Mouse (Mus musculus): Measurements from ENCODE around the gene Usp18.

Gene Usp18

DNA sequence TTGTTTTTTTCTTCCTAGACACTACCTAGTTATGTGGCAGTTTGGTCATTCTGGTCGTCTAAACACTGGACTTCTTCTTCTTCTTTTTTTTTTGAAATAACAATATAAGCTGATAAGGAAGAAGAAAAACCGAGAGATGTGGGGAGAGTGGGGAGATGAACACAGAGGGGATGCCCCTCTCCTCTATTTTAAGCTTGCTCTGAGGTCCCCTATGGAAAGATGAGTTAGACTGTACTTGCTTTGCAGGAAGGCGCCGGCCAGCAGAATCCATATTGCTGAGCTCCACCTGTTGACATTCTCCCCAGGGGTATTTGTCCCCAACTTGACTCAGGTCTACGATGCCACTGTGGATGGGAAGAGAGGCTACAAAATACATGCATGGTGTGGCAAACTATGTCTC, 21.6 kb upstream of the Usp18 start:
- intact Hi-C loops (cut with DNase I) = no loop called here

DNA sequence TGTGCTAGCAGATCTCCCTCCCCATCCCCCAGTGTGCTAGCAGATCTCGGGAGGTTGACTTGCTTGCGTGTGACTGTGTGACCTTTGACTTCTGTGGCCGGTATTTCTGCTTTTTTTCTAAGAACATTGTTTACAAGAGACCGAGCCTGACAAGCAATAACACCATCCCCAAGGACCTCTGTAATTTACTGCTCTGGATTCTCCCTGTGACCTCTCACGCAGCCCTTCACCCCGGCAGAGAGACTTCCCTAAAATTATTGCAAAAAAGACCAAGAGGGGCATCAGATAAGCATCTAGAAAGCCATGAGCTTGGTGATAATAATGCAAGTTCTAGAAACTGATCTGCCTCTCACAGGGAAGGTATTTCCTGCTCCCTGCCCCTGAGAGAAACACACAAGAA, 20.7 kb upstream of the Usp18 start:
- intact Hi-C loops (cut with DNase I) = no loop called here

DNA sequence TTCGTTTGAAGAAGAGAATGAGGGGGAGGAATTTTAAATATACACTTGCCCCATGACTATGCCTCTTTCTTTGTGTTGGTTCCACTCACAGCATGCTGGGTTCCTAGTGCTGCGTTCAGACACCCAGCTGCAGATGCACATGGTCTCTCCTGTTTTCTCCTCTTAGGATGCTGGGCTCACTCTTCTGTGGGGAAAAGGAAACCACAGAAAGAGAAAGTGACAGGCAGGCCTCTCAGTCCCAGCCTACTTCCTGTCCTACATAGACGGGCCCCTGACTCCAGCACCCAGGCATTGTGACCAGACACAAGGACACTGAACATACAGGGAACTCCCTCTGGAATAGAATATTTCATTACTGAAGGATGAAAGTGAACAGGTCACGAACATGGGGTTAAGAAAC, 19.7 kb upstream of the Usp18 start:
- intact Hi-C loops (cut with DNase I) = no loop called here

DNA sequence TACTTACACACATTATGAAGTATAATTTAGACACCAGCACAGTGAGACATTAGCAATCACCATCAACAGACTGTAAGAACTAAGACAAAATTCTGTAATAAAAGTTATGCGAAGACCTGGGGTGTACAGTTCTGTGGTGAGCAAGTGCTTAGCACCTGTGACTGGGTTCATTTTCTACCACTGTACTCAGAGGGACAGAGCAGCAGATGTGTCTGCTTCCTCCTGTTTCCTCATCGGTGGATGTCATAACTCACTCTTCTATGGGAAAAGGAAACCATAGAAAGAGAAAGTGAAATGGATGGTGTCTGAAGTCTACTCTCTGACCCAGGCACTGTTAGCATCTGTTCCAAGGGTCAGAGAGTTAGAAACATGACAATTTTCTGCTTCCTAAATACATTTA, 19.0 kb upstream of the Usp18 start:
- intact Hi-C loops (cut with DNase I) = no loop called here

DNA sequence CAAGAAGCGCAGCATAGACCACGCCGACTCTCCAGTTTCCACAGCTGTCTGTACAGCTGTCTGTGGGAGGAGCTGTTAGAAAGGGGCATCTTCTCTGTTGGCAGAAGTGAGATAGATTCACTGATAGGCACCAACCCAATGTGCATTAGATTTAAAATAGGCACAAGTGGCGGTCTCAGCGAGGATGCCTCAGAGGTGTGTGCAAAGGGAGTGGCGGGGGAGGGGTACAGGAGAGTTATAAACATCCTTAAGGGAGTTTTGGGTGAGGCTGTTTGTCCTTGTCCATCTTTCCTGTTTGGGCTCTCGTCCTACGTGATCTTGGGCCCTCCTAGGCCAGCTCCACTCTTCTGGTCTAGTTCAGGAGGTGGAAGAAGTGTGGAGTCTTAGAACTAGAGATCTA, 17.3 kb upstream of the Usp18 start:
- intact Hi-C loops (cut with DNase I) = no loop called here

DNA sequence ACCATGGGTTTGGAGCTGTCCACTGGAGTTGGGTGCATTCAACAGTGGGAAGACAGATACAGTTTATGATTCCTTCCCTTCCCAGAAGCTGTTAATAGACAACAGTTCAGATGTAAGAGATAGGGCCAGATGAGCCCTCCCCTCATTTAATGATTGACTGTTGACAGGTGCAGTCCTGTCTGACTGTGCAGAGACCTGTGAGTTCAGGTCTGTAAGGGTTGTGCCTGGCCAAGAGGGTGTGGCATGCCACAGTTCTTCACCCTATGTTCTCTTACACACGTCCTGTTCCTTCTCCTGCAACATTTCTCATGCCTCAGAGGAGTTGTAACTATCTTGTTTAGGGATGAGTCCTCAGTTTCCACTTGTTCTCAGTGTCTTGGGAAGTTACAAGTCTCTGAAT, 13.1 kb upstream of the Usp18 start:
- intact Hi-C loops (cut with DNase I) = no loop called here

DNA sequence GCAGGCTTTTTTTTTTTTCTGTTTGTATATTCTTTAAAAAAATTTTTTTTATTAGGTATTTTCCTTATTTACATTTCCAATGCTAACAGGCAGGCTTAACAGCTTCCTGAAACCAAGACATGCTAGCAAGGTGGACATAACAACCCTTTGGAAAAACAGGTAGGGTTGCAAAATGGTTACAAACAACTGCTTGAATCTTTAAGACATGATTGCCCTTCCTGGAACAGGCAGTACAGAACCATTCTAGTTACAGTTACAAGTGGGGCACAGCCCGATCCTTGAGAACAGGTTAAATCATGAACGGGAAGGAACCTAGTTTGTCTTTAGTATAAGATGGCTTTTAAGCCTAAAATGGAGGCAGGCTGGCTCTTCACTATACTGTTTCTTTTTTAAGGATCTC, 9.3 kb upstream of the Usp18 start:
- intact Hi-C loops (cut with DNase I) = no loop called here

DNA sequence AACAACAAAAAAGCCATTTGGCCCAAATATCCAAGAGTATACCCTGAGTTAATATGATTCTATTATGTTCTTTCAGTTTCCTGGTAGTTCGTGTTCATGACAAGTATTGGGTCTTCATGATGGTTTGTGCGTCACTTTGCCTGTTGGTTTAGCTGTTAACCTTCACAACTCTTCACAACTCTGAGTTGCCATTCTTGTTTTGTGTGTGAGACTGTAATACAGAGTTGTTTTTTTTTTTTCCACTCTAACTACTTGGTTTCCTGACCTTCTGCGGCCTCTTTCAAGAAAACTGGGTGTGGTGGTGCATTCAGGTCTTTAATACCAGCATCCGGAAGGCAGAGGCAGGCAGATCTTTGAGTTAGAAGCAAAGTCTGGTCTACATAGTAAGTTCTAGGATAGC, 7.5 kb upstream of the Usp18 start:
- intact Hi-C loops (cut with DNase I) = no loop called here

DNA sequence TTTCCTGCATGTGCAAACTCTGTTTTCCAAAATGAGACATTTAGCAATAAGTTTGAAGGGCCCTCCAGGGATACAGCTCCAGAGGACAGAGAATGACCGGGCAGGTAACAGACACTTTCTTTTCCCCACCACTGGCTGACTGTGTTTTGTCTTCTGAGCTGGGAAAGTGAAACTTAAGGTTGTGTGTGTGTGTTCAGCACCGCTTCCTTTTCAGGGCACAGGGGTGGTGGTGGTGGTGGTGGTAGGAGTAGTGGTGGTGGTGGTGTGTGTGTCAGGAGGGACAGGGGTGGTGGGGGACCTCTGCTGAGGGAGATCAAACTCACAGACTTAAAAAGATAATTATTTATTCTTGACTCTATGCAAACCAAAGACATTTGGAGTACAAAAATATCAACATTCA, 3.9 kb upstream of the Usp18 start:
- intact Hi-C loops (cut with DNase I) = no loop called here

DNA sequence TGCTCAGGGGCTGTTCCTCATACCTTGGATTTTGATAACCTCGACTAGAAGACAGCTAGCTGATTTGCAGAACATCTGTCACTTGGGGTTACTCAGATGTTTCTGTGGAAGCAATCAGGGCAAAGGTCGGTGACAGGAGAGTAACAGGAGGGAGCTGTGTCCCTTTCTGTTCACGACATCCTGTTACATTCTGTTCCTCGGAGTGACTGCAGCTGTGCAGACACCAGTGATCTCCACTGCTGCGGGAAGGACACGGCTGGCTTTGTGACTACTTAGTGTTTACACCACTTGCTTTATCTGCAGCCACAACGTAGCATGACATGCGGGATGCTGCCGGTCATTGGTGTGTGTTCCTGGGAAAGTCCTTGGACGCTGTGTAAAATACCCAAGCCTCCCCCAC, 2.5 kb upstream of the Usp18 start:
- intact Hi-C loops (cut with DNase I) = no loop called here

DNA sequence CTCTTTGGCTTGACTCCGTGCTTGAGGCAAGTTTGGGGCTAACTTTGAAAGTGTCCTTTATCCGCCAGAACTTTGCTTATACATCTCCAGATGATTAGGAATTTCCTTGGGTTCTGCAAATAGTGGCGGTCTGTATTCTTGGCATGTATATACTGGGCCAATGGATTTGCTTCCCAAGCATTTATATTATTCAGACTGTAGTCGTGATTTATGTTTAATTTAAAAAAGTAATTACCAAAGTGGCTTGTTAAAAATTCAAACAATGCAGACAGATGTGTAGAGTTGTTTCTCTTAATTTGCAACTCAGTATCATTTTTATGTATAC, 293 bp downstream of the Usp18 start:
- intact Hi-C loops (cut with DNase I) = no loop called here

DNA sequence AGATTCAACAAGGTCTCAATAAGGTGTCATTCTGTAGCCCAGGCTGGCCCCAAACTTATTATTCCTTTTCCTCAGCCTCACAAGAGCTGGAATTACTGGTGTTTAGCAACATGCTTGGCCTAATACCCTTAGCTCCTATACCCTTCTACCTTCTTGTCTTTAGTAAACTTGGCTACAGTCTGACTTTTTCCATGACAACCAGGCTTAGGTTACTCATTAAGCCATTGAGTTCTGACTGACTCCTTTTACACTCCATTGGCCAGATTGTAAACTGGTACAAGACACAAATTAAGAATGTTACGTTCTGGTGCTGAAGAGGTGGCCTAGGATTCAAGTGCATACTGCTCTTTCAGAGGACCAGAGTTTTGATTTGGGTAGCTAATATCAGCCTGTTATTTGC, 4.7 kb downstream of the Usp18 start:
- intact Hi-C loops (cut with DNase I) = loop anchor here (5.0 kb wide), 1 partner anchor 58 kb away; no protein-coding TSS in a partner anchor

DNA sequence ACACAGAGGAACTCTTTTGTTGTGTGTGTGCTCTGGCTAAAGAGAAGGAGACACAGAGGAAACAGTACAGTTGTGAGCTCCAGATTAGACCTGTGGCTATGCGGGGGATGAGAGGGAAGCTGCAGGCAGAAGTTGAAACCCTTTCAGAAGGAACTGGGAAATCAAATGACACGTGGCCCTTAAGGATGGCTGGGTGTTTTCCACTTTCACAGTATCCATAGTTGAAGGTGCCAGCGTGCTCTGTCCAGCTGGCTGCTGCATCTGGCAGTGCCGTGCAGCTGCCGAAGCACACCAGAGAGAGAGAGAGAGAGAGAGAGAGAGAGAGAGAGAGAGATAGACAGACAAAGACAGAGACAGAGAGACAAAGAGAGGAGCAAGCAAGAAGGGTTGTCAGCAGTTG, 5.5 kb downstream of the Usp18 start:
- intact Hi-C loops (cut with DNase I) = loop anchor here (5.0 kb wide), 1 partner anchor 59 kb away; no protein-coding TSS in a partner anchor

DNA sequence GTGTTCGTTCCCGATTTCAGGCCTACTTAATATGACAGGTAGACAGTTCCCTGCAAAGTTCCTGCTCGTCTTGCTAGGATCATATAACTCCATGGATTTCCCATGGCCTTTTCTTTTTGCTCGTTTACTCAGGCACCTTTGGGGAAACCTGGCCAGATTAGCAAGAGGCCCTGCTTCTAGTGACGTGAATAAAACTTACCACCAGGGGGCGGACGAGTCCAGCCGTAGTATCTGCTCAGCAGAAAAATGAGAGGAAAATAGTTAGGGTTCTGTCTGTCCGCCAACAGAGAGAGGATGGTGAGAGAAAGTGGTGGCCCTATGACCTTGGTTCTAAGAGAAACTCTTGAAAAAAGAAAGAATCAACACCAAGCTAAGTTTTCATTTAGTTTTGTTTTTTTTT, 14.8 kb downstream of the Usp18 start:
- intact Hi-C loops (cut with DNase I) = loop anchor here (5.0 kb wide), 1 partner anchor 73 kb away; no protein-coding TSS in a partner anchor

DNA sequence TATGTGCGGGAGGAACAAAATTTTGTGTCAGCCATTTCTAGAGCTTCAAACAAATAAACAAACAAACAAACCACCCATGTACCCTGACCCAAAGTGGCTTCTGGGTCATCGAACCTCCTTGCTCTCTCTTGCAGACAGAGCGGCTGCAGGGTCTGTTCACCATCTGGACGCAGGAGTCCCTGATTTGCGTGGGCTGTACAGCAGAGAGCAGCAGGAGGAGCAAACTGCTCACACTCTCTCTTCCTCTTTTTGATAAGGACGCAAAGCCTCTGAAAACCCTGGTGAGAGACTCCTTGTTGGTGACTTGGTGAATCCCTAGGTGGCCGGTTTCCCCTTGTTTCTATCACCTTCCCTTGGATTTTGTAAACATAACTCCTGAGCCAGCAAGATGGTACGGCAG, 15.5 kb downstream of the Usp18 start:
- intact Hi-C loops (cut with DNase I) = loop anchor here (5.0 kb wide), 1 partner anchor 74 kb away; no protein-coding TSS in a partner anchor

DNA sequence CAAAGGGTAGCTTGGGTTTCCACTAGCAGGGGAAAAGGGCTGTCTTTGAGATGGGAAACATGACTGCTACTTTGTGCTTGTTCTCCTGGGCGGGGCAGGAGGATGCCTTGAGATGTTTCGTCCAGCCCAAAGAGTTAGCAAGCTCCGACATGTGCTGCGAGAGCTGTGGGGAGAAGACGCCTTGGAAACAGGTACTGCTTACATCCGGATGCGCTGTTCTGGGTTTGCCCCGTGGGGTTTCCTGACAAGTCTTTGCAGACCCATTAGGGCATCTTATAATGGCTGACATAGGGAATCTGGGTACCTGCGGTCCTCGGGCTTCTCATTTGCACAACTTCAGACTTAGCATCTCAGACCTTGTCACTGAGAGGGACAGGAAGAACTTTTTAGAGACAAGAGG, 16.3 kb downstream of the Usp18 start:
- intact Hi-C loops (cut with DNase I) = loop anchor here (5.0 kb wide), 1 partner anchor 75 kb away; no protein-coding TSS in a partner anchor

DNA sequence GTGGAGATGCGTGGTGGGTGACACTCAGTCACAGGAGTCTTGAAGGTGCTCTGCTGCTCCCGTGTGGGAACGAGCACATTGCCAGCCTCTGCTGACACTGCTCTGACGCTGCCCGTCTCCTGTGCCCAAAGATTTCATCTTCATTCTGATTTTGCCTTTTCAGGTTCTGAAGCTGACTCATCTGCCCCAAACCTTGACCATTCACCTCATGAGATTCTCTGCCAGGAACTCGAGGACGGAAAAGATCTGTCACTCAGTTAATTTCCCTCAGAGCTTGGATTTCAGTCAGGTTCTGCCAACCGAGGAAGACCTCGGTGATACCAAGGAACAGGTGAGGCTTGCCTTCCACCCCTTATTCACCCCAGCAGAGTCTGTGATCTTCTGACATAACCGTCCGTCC, 16.8 kb downstream of the Usp18 start:
- intact Hi-C loops (cut with DNase I) = loop anchor here (5.0 kb wide), 1 partner anchor 75 kb away; no protein-coding TSS in a partner anchor

DNA sequence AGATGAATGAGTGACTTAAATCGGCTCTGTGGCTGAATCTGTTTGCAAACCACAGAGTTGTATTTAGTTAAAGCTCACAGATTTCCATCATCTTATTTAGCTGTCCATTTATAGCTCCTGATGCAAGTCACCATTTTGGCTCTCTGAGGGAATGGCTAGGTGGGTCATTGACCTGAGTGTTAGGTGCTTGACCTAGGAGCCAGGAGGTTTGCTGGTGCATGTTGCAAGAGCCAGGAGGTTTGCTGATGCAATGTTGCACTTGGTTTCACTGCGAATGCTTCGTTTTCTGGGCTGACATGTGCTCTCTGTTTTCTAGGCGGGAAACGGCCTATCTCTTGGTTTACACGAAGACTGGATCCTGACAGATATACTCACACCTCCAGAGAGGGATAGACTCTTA, 24.4 kb downstream of the Usp18 start:
- intact Hi-C loops (cut with DNase I) = loop anchor here (2.0 to 5.0 kb wide), 4 partner anchors 52 to 262 kb away; partner anchors contain the start of gene Pex26

DNA sequence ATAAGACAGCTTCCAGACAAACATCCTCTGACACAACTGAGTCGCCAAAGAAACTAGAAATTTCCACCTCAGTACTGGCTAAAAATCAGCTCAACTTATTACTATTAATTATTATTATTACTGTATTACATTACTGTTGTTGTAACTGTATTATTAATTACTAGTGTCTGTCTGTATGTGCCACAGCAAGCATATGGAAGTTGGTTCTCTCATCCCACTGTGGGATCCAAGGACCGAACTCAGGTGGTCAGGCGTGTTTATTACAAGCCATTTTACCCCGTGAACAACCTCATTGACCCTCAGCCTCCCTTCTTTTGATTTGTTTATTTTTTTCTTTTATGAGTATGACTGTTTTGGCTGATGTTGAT, 26.0 kb downstream of the Usp18 start:
- intact Hi-C loops (cut with DNase I) = loop anchor here (2.0 to 5.0 kb wide), 4 partner anchors 51 to 261 kb away; partner anchors contain the start of gene Pex26

DNA sequence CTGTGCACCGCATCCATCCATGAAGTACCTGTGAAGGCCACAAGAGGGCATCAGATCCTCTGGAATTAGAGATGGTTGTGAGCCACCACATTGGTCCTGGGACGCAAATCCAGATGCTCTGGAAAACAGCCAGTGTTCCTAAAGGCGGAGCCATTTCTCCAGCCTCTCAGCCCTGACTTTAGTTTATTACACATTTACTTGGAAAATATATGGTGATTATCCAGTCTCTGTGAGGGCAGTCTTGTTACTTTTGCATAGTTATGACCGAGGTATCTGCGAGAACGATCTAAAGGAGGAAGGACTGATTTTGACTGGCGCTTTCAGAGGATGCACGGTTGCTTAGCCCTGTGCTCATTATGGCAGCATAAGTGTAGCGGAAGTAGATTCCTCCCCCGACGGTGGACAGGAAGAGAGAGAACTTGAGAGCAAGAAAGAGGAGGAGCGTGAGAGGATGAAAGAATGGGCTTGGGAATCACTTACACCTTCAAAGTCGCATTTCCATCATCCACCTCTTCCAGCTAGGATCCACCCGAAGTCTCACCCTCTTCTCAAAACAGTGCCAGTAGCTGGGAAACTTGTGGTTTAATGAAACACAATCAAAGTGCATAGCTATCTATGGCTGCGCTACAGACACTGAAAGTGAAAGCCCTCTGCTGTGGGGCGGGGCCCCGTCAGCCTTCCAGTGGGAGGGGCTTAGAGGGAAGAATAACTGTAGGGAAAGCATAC, 26.5 kb downstream of the Usp18 start:
- intact Hi-C loops (cut with DNase I) = loop anchor here (5.0 kb wide), 3 partner anchors 50 to 260 kb away; partner anchors contain the start of gene Pex26

DNA sequence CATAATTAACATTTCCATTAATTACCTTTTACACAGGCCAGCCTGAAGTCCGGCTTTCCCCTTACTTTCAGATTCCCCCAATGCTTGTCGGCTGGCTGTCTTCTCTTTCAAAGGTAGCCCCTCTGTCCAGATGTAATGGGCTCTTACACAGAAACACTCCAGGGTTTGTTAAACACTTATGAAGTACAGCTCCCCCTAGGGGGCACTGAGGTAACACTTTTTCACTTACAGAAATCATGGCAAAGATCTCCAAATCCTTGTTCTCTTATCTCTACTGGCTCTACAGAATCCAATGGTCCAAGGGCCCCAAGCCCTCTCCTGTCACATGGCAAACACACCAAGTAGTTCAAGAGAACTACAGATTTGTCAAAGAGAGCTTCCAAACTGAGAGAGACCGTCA, 28.6 kb downstream of the Usp18 start:
- intact Hi-C loops (cut with DNase I) = loop anchor here (5.0 kb wide), 3 partner anchors 48 to 258 kb away; partner anchors contain the start of gene Pex26

DNA sequence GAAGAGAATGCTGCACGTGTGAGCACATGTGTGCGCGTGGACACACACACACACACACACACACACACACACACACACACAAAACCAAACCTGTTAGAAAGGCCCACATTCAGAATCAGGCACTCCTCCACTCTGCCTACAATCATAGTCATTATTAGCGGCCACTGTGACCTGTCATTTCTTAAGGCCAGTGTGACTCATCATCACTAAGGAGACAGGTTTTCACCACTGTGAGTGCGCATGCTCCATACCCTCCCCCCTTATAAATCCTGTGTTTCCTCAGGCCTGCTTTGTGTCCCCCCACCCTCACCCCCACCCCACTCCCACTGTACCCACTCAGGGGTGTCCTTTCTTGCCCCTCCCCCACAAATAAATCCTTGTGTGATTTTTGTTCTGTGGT, 38.4 kb downstream of the Usp18 start:
- intact Hi-C loops (cut with DNase I) = no loop called here

DNA sequence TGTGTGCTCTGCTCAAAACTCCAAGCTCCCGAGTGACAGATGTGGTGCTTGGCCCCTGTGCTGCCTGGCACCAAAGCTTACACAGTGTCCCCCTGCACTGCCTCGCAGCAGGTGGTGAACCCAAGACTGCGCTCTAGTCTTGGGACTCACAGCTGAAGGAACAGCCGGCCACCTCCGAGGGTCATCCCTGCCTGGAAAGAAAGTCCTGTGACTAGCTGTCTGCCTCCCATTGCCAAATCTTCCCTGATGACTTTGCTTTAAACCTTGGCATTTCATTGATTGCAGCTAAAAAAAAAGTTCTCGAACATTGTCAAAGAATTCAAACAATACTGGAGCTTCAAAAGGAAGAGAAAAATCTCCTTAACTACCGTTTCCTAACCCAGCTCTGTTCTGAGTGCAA, 53.6 kb downstream of the Usp18 start:
- intact Hi-C loops (cut with DNase I) = no loop called here

Measured in adrenal gland (tissue).